Mouse (Mus musculus): ENCODE measurements around the gene Cpm. TPM values are rescaled to one million over a fixed set of nuclear protein-coding genes. Genes with fewer than 3 reads are reported as not detected.
"Not testable (repeated sequence)": the region's sequence is repeated elsewhere in the genome, so short reads cannot be mapped to it uniquely, and the experiment has no call there.

The Cpm gene
- polyA plus RNA-seq, 1 experiment from 2014 or later: 43.6 TPM

DNA sequence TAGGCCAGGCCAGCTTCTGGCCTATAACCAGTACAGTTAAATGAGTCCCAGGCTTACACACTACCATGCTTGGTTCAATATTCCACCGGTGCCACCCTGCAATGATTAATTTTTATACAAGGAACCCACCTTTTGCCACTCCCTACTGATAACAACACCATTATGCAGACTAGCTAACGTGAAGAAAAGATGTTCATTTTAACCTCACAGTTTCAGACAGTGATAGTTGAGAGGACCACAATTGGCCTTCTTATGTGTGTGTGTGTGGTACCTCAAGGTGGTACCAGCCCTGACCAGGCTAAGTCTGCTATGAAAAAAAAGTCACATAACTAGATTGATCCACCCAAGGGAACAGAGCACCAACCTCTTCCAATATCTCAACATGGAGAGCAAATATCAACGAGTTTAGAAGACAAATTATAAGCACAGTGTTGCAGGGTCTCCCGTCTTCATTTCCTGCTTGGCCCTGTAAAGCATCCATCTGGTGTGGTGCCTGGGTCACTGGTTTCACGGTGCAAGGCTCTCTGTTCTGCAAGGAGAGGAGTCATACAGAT lies 32.5 kb upstream of the Cpm start:
- no peak for ATAC-seq (ENCODE audit: low read depth)
- 78% methylated on average over 5 of the region's 5 CpGs for WGBS
- Histone ChIP-seq H3K27ac (replicated peaks; ENCODE audit: low read depth, low read length) (no peak overlapping the region), H3K4me3 (ENCODE audit: low read depth, low read length) (no peak overlapping the region), H3K9me3 (ENCODE audit: control insufficient read depth, low read length) (no peaks in the 10 kb centered on the region), H3K9ac (ENCODE audit: low read depth, low read length) (no peak overlapping the region), H3K27me3 (replicated peaks; ENCODE audit: control insufficient read depth, insufficient read depth, low read length) (no peaks in the 10 kb centered on the region), H3K36me3 (ENCODE audit: control insufficient read depth, insufficient read depth, low read length) (no peaks in the 10 kb centered on the region), H3K4me2 (ENCODE audit: low read depth, low read length) (no peak overlapping the region), H3K4me1 (ENCODE audit: control insufficient read depth, insufficient read depth, low read length) (peaks cover under 1% of the 10 kb centered on the region; the same call in 1 of the 2 replicates)
- no peak for DNase-seq (ENCODE audit: low spot score)

DNA sequence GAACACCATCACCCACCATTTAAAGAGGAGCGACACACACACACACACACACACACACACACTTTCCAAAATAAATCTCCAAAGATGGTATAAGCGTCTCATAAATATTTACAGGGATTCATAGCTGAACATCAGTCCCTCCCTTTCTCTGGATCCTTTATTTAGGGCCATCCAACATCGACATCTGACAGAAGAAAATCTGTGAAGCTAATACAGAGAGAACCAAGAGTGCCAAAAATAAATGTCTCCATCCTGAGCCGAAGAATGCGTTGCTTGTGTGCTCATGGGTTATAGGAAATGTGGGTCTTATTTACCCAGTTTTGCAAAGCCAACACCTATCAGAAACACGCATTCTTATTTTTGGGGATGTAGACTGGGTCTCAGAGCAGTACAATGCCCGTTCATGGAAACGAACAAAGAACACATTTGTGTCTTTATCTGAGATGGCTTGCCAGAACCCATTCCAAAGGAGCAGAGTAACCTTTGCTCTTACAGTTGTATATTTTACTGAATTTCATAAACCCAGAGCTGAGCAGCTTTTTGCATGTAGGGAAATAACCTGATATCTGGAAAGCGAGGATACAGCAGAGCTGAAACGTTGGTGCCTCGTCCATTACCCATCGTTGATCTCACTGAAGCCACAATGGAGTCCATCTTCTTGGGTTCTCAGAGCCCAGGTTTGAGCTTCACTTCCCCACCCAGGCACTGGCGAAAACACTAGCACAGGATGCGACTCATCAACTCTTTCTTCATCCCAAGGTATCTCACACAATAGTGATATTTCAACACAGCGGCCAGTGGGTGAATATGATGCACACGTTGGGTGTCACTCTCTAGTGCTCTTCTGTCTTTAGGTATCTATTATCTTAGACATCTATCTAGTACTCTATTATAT lies 31.7 kb upstream of the Cpm start:
- not testable (repeated sequence) for H3K4me2 ChIP-seq (ENCODE audit: low read depth, low read length); H3K9me3 ChIP-seq (ENCODE audit: control insufficient read depth, low read length); H3K9ac ChIP-seq (ENCODE audit: low read depth, low read length); H3K4me3 ChIP-seq (ENCODE audit: low read depth, low read length); DNase-seq (ENCODE audit: low spot score); H3K27me3 ChIP-seq (replicated peaks; ENCODE audit: control insufficient read depth, insufficient read depth, low read length); H3K36me3 ChIP-seq (ENCODE audit: control insufficient read depth, insufficient read depth, low read length); H3K4me1 ChIP-seq (ENCODE audit: control insufficient read depth, insufficient read depth, low read length); ATAC-seq (ENCODE audit: low read depth); H3K27ac ChIP-seq (replicated peaks; ENCODE audit: low read depth, low read length)
- 88% methylated on average over 16 of the region's 16 CpGs for WGBS

DNA sequence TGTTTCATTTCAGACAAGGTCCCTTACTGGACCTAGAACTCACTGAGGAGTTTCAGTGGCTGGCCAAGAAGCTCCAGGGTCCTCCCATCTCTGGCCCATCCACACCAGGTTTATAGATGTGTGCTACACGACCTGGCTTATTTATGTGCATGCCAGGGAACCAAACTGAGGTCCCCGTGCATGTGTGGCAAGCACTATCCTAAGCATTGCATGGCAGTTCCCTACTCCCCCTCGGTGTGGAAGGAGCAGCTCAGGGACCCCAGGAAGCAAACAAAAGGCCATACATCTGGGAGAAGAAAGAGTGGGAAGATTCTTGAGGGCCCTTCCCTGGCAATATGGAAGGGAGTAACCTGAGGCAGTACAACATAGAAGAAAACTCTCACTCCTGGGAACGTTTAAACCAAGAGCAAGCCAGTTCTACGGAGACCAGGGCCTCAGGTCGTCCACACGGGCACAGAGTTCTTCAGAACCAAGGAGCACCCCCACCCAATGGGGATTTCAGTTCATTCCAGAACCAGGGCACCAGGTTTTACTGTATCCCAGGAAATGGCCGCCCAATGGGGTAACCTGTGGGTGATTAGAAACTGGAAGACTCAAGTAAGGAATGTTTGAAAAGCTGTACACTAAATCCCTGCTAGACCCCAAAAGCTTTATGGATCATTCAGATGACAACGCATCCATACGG lies 30.9 kb upstream of the Cpm start:
- Histone ChIP-seq H3K9ac (ENCODE audit: low read depth, low read length) (no peak overlapping the region), H3K27ac (replicated peaks; ENCODE audit: low read depth, low read length) (no peak overlapping the region), H3K4me1 (ENCODE audit: control insufficient read depth, insufficient read depth, low read length) (no peaks in the 10 kb centered on the region), H3K4me2 (ENCODE audit: low read depth, low read length) (no peak overlapping the region), H3K9me3 (ENCODE audit: control insufficient read depth, low read length) (no peaks in the 10 kb centered on the region), H3K4me3 (ENCODE audit: low read depth, low read length) (no peak overlapping the region), H3K27me3 (replicated peaks; ENCODE audit: control insufficient read depth, insufficient read depth, low read length) (no peaks in the 10 kb centered on the region), H3K36me3 (ENCODE audit: control insufficient read depth, insufficient read depth, low read length) (no peaks in the 10 kb centered on the region)
- 90% methylated on average over 10 of the region's 10 CpGs for WGBS
- DNase-seq (ENCODE audit: low spot score): no peak
- no peak for ATAC-seq (ENCODE audit: low read depth)

DNA sequence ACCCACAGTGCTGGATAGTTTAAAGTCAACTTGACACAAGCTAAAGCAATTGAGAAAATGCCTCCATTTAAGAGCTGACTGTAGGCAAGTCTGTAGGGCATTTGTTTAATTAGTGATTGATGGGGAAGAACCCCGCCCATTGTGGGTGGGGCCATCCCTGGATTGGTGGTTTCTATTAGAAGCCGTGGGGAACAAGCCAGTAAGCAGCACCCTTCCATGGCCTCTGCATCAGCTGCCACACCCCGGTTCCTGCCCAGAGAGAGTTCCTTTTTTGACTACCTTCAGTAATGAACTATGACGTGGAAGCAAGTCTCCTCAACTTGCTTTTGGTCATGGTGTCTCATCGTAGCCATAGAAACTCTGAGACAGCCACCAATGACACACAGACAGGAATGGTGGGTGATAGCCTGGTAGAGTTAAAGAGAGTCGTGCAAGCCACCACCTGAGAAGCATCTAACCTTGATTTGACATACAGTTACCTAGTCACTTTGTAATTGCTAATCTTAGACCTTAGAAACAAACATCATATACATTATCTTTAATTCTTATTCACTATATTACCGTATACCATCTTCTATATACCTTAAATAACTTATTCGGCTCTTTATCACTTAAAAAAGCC lies 30.2 kb upstream of the Cpm start:
- 87% methylated on average over 8 of the region's 8 CpGs for WGBS
- H3K9ac ChIP-seq (ENCODE audit: low read depth, low read length); H3K27ac ChIP-seq (replicated peaks; ENCODE audit: low read depth, low read length); H3K9me3 ChIP-seq (ENCODE audit: control insufficient read depth, low read length); ATAC-seq (ENCODE audit: low read depth); H3K27me3 ChIP-seq (replicated peaks; ENCODE audit: control insufficient read depth, insufficient read depth, low read length); H3K4me2 ChIP-seq (ENCODE audit: low read depth, low read length); H3K4me3 ChIP-seq (ENCODE audit: low read depth, low read length); H3K4me1 ChIP-seq (ENCODE audit: control insufficient read depth, insufficient read depth, low read length); DNase-seq (ENCODE audit: low spot score); H3K36me3 ChIP-seq (ENCODE audit: control insufficient read depth, insufficient read depth, low read length): not testable (repeated sequence)

DNA sequence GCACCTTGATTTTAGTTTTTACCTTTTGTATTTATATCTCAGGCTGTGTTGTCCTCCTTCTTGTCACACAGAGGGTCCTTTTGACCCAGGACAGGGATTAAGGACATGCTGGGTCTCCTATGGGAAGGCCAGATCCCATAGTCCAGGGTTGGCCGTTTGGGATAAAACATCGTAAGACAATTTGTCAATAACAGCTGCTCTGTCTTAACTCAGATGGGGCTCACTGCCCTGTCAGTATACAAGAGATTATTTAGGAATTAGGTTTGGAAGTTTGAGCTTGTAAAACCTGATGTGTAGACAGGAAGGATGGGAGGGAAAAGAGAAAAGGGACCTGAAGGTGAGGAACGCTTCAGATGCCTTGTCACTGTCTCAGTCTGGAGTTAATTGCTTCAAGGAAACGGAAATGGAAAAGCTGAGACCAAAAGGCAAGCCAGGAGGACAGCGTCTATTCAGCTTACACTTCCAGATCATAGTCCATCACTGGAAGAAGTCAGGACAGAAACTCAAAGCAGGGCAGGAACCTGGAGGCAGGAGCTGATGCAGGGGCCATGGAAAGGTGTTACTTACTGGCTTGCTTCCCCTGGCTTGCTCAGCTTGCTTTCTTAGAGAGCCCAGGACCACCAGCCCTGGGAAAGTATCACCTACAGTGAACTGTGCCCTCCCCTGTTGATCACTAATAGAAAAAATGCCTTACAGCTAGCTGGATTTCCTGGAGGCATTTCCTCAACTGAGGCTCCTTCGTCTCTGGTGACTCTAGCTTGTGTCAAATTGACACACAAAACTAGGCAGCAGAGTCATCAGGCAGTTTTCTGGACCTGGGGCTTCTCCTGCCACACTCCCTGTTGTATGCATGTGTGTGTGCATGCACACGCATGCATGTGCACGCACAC lies 27.9 kb upstream of the Cpm start:
- DNase-seq (ENCODE audit: low spot score): no peak
- H3K4me2 ChIP-seq (ENCODE audit: low read depth, low read length): no peak overlapping the region
- H3K9me3 ChIP-seq (ENCODE audit: control insufficient read depth, low read length): no peaks in the 10 kb centered on the region
- H3K4me3 ChIP-seq (ENCODE audit: low read depth, low read length): no peak overlapping the region
- 51% methylated on average over 8 of the region's 8 CpGs for WGBS
- H3K36me3 ChIP-seq (ENCODE audit: control insufficient read depth, insufficient read depth, low read length): no peaks in the 10 kb centered on the region
- H3K9ac ChIP-seq (ENCODE audit: low read depth, low read length): no peak overlapping the region
- no peaks in the 10 kb centered on the region for H3K4me1 ChIP-seq (ENCODE audit: control insufficient read depth, insufficient read depth, low read length)
- no peak for ATAC-seq (ENCODE audit: low read depth)
- H3K27me3 ChIP-seq (replicated peaks; ENCODE audit: control insufficient read depth, insufficient read depth, low read length): no peaks in the 10 kb centered on the region
- no peak overlapping the region for H3K27ac ChIP-seq (replicated peaks; ENCODE audit: low read depth, low read length)

DNA sequence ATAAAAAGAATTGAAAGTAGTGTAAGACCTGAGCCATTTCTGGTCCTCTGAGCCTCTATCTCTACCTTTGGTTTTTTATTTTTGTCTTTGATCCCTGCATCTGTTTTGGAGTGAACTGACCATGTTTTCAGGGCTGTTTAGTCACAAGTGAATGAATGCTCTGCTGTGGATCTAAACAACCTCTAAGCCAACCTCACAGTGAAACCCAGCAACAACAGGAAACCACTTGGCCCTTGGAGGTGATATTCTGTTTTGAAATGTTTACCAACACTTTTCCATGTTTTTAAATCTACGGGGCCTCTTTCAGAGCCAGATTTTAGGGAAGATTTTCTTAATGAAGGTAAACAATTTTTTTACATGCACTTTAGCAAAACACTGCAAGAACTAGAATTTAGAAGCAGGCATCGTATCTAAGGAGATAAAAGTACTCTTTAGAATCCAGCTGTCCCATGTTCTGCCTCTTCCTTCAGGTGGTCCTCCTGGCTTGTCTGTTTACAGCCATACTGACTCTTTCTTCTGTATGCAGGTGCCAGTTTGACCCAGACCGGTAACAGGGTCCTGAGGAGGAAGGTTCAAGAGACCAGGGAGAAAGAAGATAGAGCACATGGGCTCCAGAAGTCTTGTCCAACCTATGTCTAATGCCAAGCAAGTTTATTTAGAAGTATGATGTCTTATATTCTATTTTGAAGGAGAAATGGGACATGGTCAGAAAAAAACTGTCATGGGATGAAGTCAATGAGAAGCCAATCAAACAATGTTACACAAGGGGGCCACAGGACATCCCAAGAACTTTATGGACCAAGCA lies 26.8 kb upstream of the Cpm start:
- DNase-seq (ENCODE audit: low spot score) (no peak), ATAC-seq (ENCODE audit: low read depth) (no peak)
- Histone ChIP-seq H3K27ac (replicated peaks; ENCODE audit: low read depth, low read length) (no peak overlapping the region), H3K4me2 (ENCODE audit: low read depth, low read length) (no peak overlapping the region), H3K9me3 (ENCODE audit: control insufficient read depth, low read length) (no peaks in the 10 kb centered on the region), H3K9ac (ENCODE audit: low read depth, low read length) (no peak overlapping the region), H3K27me3 (replicated peaks; ENCODE audit: control insufficient read depth, insufficient read depth, low read length) (no peaks in the 10 kb centered on the region), H3K4me1 (ENCODE audit: control insufficient read depth, insufficient read depth, low read length) (no peaks in the 10 kb centered on the region), H3K36me3 (ENCODE audit: control insufficient read depth, insufficient read depth, low read length) (no peaks in the 10 kb centered on the region), H3K4me3 (ENCODE audit: low read depth, low read length) (no peak overlapping the region)
- 92% methylated on average over 3 of the region's 3 CpGs for WGBS

DNA sequence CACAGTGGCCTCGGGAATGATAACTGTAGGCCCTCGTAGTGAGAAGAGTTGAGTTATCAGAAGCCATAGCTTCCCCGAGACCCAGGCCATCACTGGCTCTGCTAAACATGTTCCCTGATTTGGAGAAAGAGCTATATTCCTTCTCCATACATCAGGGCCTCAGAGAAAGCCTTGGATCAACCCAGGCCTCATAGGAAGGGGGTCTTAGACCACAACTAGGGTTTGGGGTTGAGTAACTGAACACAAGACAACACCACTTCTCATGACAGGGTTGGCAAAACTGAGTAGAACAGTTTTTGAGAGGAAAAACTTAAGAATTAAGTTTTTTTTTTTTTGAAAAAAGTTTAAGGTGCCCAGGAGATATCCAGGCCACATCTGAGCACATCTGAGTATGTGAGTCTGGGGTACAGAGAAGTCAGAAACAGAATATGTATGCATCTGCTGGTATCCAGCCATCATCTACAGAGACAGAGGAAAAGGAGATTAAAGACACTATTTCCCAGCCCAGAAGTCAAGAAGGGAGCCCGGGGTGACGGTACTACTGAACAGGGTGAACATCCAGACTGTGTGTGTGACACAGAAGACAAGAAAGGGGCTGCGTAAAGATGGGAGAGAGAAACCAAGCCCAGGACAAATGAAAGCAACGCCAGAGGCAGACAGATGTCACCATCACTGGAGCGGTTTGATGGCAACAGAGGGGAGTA lies 26.0 kb upstream of the Cpm start:
- Histone ChIP-seq H3K4me2 (ENCODE audit: low read depth, low read length) (no peak overlapping the region), H3K27ac (replicated peaks; ENCODE audit: low read depth, low read length) (no peak overlapping the region), H3K4me3 (ENCODE audit: low read depth, low read length) (no peak overlapping the region), H3K9ac (ENCODE audit: low read depth, low read length) (no peak overlapping the region), H3K27me3 (replicated peaks; ENCODE audit: control insufficient read depth, insufficient read depth, low read length) (no peaks in the 10 kb centered on the region), H3K9me3 (ENCODE audit: control insufficient read depth, low read length) (no peaks in the 10 kb centered on the region), H3K36me3 (ENCODE audit: control insufficient read depth, insufficient read depth, low read length) (no peaks in the 10 kb centered on the region), H3K4me1 (ENCODE audit: control insufficient read depth, insufficient read depth, low read length) (no peaks in the 10 kb centered on the region)
- no peak for DNase-seq (ENCODE audit: low spot score)
- WGBS: 88% methylated on average over 8 of the region's 8 CpGs
- ATAC-seq (ENCODE audit: low read depth): no peak

All from embryonic facial prominence, embryonic 14.5 days (tissue).